Mouse (Mus musculus): ENCODE results near the gene Col8a2.

The Col8a2 gene

GRCm38 (mm10) chr4:126303877-126304276 is 17.3 kb downstream of the Col8a2 start:
- DNase-seq = no peak

- DNase-seq = no peak
Observed at GRCm38 (mm10) chr4:126305428-126305827, 18.8 kb downstream of the Col8a2 start.

- no peak for DNase-seq
Observed at GRCm38 (mm10) chr4:126306058-126306457, 19.5 kb downstream of the Col8a2 start.

- no peak for DNase-seq
Observed at GRCm38 (mm10) chr4:126306827-126307226, 20.2 kb downstream of the Col8a2 start.

- no peak for DNase-seq
Observed at GRCm38 (mm10) chr4:126309211-126309921, 22.8 kb downstream of the Col8a2 start.

- DNase-seq = peak; percentile 90
Observed at GRCm38 (mm10) chr4:126309922-126310309, 23.3 kb downstream of the Col8a2 start.

- DNase-seq = no peak
Observed at GRCm38 (mm10) chr4:126310344-126310743, 23.8 kb downstream of the Col8a2 start.

- DNase-seq = no peak
Observed at GRCm38 (mm10) chr4:126311566-126312200, 25.1 kb downstream of the Col8a2 start.

- DNase-seq = no peak
Observed at GRCm38 (mm10) chr4:126313202-126313601, 26.6 kb downstream of the Col8a2 start.

- DNase-seq = peak; percentile 81
Observed at GRCm38 (mm10) chr4:126314393-126314792, 27.8 kb downstream of the Col8a2 start.

GRCm38 (mm10) chr4:126315931-126316330 is 29.3 kb downstream of the Col8a2 start:
- peak; percentile 44 for DNase-seq

- DNase-seq = no peak
Observed at GRCm38 (mm10) chr4:126316443-126317040, 29.9 kb downstream of the Col8a2 start.

GRCm38 (mm10) chr4:126319806-126320205 is 33.2 kb downstream of the Col8a2 start:
- no peak for DNase-seq

- DNase-seq = peak; percentile 97
Observed at GRCm38 (mm10) chr4:126321111-126321853, 34.7 kb downstream of the Col8a2 start, which contains the start of gene Adprhl2. Adprhl2 (minus strand) TSS chr4:126321703.

GRCm38 (mm10) chr4:126321854-126322511 is 35.4 kb downstream of the Col8a2 start:
- no peak for DNase-seq

- DNase-seq = no peak
Observed at GRCm38 (mm10) chr4:126322646-126323045, 36.1 kb downstream of the Col8a2 start.

- no peak for DNase-seq
Observed at GRCm38 (mm10) chr4:126324861-126325260, 38.3 kb downstream of the Col8a2 start.

- DNase-seq = no peak
Observed at GRCm38 (mm10) chr4:126325281-126325861, 38.8 kb downstream of the Col8a2 start, which contains the start of gene Tekt2. Tekt2 (minus strand) TSS chr4:126325688.

GRCm38 (mm10) chr4:126326036-126326435 is 39.4 kb downstream of the Col8a2 start:
- DNase-seq = no peak

- DNase-seq = no peak
Observed at GRCm38 (mm10) chr4:126330295-126330694, 43.7 kb downstream of the Col8a2 start.

GRCm38 (mm10) chr4:126331751-126332150 is 45.2 kb downstream of the Col8a2 start:
- DNase-seq = no peak

GRCm38 (mm10) chr4:126332358-126332757 is 45.8 kb downstream of the Col8a2 start:
- peak; percentile 19 for DNase-seq
